28 mouse cellular contexts compared by ENCODE assay signal in the genomic region with DNA sequence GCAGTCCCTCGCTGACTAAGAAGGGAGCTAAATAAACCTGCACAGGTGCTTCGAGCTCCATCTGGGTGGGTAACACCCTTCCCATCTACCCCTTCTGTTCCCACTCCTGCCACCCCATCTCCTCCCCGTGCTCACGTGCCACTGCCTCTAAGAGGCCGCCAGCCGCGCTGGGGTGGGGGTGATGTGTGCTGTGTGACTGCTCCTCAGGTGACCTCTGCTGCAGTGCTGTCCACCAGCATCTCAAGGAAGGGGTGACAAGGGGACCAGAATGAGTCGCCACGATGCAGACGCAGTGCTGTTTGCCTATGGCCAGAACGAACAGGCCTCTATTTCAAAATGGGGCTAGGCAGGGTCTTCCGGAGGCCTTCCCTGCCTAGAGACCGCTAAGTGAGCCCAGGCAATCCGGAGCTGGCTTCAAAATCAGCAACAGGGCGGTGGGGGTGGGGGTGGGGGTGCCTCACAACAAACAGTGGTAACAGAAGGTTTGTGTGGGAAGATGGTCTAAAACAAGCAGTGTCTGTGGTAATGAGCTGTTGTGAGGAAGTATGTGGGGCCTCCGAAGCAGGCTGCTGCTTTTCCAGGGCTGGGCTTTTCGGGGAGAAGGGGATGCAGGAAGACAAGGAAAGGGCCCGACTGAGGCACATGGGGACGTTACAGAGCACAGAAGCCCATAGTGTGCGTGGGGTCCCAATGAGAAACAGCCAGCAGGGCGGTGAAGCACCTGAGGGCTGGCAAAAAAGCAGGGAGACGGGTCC. TPM values are rescaled to one million over a fixed set of nuclear protein-coding genes. Genes with fewer than 3 reads are reported as not detected.
A peak's percentile ranks its signal among the peaks of the same experiment; 100 is the strongest.
DNase-seq lines count a peak whose midpoint lies in the region; ATAC-seq lines count a peak whose summit lies in the region.
"Had no signal": no experiment of that assay in that cellular context is flagged by ENCODE, and none has a peak within 500 bp of the region (broad histone marks: within the 10 kb centered on the region; RNA-seq: fewer than 3 reads in every experiment).

No protein-coding gene starts in this region.

- no peak overlapping the region for H3K27ac ChIP-seq in midbrain, embryonic 13.5 days
- H3K27ac ChIP-seq: embryonic facial prominence, embryonic 10.5 days; embryonic facial prominence, embryonic 15.5 days; forebrain, embryonic 13.5 days; heart, adult 2 months; hindbrain, embryonic 13.5 days; neural tube, embryonic 13.5 days had no signal

- H3K4me3 ChIP-seq in midbrain, embryonic 13.5 days (replicated peaks), result no peak overlapping the region
- H3K4me3 ChIP-seq: embryonic facial prominence, embryonic 10.5 days; embryonic facial prominence, embryonic 15.5 days; forebrain, embryonic 13.5 days; heart, adult 2 months; heart, embryonic 12.5 days; hindbrain, embryonic 13.5 days; limb, embryonic 12.5 days; neural tube, embryonic 13.5 days had no signal

- H3K4me2 ChIP-seq in midbrain, embryonic 13.5 days (replicated peaks), result no peak overlapping the region
- H3K4me2 ChIP-seq: embryonic facial prominence, embryonic 15.5 days; forebrain, embryonic 13.5 days; heart, embryonic 12.5 days; hindbrain, embryonic 13.5 days; limb, embryonic 12.5 days; midbrain, embryonic 11.5 days; neural tube, embryonic 13.5 days had no signal

- ATAC-seq in erythroid progenitor cell, adult 5-6 weeks (replicated peaks; ENCODE audit: low FRiP score, poor library complexity, severe bottlenecking), result no peak
- ATAC-seq in midbrain, embryonic 13.5 days, result no peak
- ATAC-seq: forebrain, embryonic 13.5 days; intestine, embryonic 16.5 days had no signal

- H3K36me3 ChIP-seq in midbrain, embryonic 13.5 days, result peaks cover 50% of the 10 kb centered on the region

- H3K27me3 ChIP-seq in midbrain, embryonic 13.5 days, result no peaks in the 10 kb centered on the region
- H3K27me3 ChIP-seq: embryonic facial prominence, embryonic 15.5 days; forebrain, embryonic 13.5 days; heart, embryonic 12.5 days; hindbrain, embryonic 13.5 days; limb, embryonic 12.5 days; neural tube, embryonic 13.5 days had no signal

- peak; percentile 58 to 70 for DNase-seq in layer of hippocampus, adult 18-20 months (ENCODE audit: low spot score in 2 of 2)
- no peak for DNase-seq in layer of hippocampus, postnatal 36 days
- peak; percentile 67 for DNase-seq in right cerebral cortex, adult 18-20 months
- DNase-seq in right cerebral cortex, postnatal 14 days, result no peak
- peak; percentile 81 for DNase-seq in brain, adult 2 months (ENCODE audit: low read depth, low spot score)
- DNase-seq: adrenal gland, postnatal 25 days; cerebellum, adult 2 months; cerebellum, postnatal 14 days; gastrocnemius, postnatal 25 days; heart, adult 2 months; heart, postnatal 4 days; kidney, adult 9 months; kidney, postnatal 10 days; lung, postnatal 36 days; spleen, adult 18-20 months; thymus, adult 18-20 months; thymus, postnatal 25 days had no signal

- peaks cover 17% of the 10 kb centered on the region for H3K4me1 ChIP-seq in midbrain, embryonic 13.5 days (replicated peaks)
- H3K4me1 ChIP-seq: embryonic facial prominence, embryonic 10.5 days; hindbrain, embryonic 13.5 days had no signal

- H3K9ac ChIP-seq in midbrain, embryonic 13.5 days (replicated peaks), result no peak overlapping the region
- H3K9ac ChIP-seq: embryonic facial prominence, embryonic 15.5 days; forebrain, embryonic 13.5 days; heart, embryonic 12.5 days; hindbrain, embryonic 13.5 days; limb, embryonic 12.5 days; neural tube, embryonic 13.5 days had no signal

- WGBS in midbrain, embryonic 13.5 days, result 93% methylated on average over 22 of the region's 22 CpGs

- no peaks in the 10 kb centered on the region for H3K9me3 ChIP-seq in midbrain, embryonic 13.5 days
- H3K9me3 ChIP-seq: embryonic facial prominence, embryonic 10.5 days; embryonic facial prominence, embryonic 15.5 days; forebrain, embryonic 13.5 days; heart, embryonic 12.5 days; hindbrain, embryonic 13.5 days; limb, embryonic 12.5 days; neural tube, embryonic 13.5 days had no signal

RNA-seq across cellular contexts. Expression of gene Zbtb34, which starts 18.2 kb away (rescaled TPM):
- total RNA-seq in layer of hippocampus, adult 18-20 months (2021), result 10 to 100 TPM; 12.0 to 14.2 TPM
- 10 to 100 TPM; 12.5 to 14.2 TPM for total RNA-seq in layer of hippocampus, postnatal 36 days (2021)
- 2.1 and 7.2 TPM in 2 replicates for total RNA-seq in erythroid progenitor cell, adult 5-6 weeks (2015; ENCODE audit: low replicate concordance)
- total RNA-seq in erythroid progenitor cell, adult 5-6 weeks (2017; ENCODE audit: low replicate concordance), result 1.1 and 1.3 TPM in 2 replicates
- 6.9 and 7.3 TPM in 2 replicates for polyA plus RNA-seq in midbrain, embryonic 13.5 days (2015; fragmentation: Nextera tagmentation; extraction: Ambion mirVana)

RNA-seq across cellular contexts. Expression of gene Zbtb43, which starts 19.1 kb away (rescaled TPM):
- 10 to 100 TPM; 22.4 to 29.6 TPM for total RNA-seq in layer of hippocampus, adult 18-20 months (2021)
- 10 to 100 TPM; 26.2 to 27.3 TPM for total RNA-seq in layer of hippocampus, postnatal 36 days (2021)
- 4.7 and 5.0 TPM in 2 replicates for total RNA-seq in erythroid progenitor cell, adult 5-6 weeks (2015; ENCODE audit: low replicate concordance)
- 7.9 and 10.1 TPM in 2 replicates for total RNA-seq in erythroid progenitor cell, adult 5-6 weeks (2017; ENCODE audit: low replicate concordance)
- polyA plus RNA-seq in midbrain, embryonic 13.5 days (2015; fragmentation: Nextera tagmentation; extraction: Ambion mirVana), result 29.0 and 29.7 TPM in 2 replicates

Comparison
In these comparisons a context has a peak if more than half of its experiments do, and no peak if none do; other contexts are left out.
1. DNase-seq: peak in layer of hippocampus, adult 18-20 months (2 of 2), right cerebral cortex, adult 18-20 months (single experiment) and brain, adult 2 months (single experiment); none in layer of hippocampus, postnatal 36 days (0 of 2) and right cerebral cortex, postnatal 14 days (single experiment).